Mouse (Mus musculus): Measurements from ENCODE around the gene Fras1.

Fras1 gene

GRCm38 (mm10) chr5:96682777-96683176 is 309.0 kb downstream of the Fras1 start:
- no peak for DNase-seq (ENCODE audit: low spot score in 2 of 2)

- no peak for DNase-seq (ENCODE audit: low spot score in 2 of 2)
These were observed 315.1 kb downstream of the Fras1 start for GRCm38 (mm10) chr5:96688885-96689284.

- no peak for DNase-seq (ENCODE audit: low spot score in 2 of 2)
These were observed 325.2 kb downstream of the Fras1 start for GRCm38 (mm10) chr5:96698972-96699371.

- DNase-seq (ENCODE audit: low spot score in 2 of 2), result no peak
These were observed 329.2 kb downstream of the Fras1 start for GRCm38 (mm10) chr5:96702706-96703625.

GRCm38 (mm10) chr5:96708515-96708914 is 334.8 kb downstream of the Fras1 start:
- no peak for DNase-seq (ENCODE audit: low spot score in 2 of 2)

- no peak for DNase-seq (ENCODE audit: low spot score in 2 of 2)
These were observed 338.4 kb downstream of the Fras1 start for GRCm38 (mm10) chr5:96712089-96712684.

GRCm38 (mm10) chr5:96712799-96713198 is 339.0 kb downstream of the Fras1 start:
- no peak for DNase-seq (ENCODE audit: low spot score in 2 of 2)

- DNase-seq (ENCODE audit: low spot score in 2 of 2), result no peak
These were observed 342.7 kb downstream of the Fras1 start for GRCm38 (mm10) chr5:96716273-96717034.

GRCm38 (mm10) chr5:96717690-96718089 is 343.9 kb downstream of the Fras1 start:
- DNase-seq (ENCODE audit: low spot score in 2 of 2), result no peak

- no peak for DNase-seq (ENCODE audit: low spot score in 2 of 2)
These were observed 344.8 kb downstream of the Fras1 start for GRCm38 (mm10) chr5:96718601-96719000.

GRCm38 (mm10) chr5:96719221-96719620 is 345.5 kb downstream of the Fras1 start:
- DNase-seq (ENCODE audit: low spot score in 2 of 2), result no peak

GRCm38 (mm10) chr5:96722690-96723089 is 348.9 kb downstream of the Fras1 start:
- no peak for DNase-seq (ENCODE audit: low spot score in 2 of 2)

- no peak for DNase-seq (ENCODE audit: low spot score in 2 of 2)
These were observed 365.6 kb downstream of the Fras1 start for GRCm38 (mm10) chr5:96739138-96739878.

GRCm38 (mm10) chr5:96747195-96747984 is 373.6 kb downstream of the Fras1 start:
- no peak for DNase-seq (ENCODE audit: low spot score in 2 of 2)

- no peak for DNase-seq (ENCODE audit: low spot score in 2 of 2)
These were observed 383.9 kb downstream of the Fras1 start for GRCm38 (mm10) chr5:96757615-96758014.

- DNase-seq (ENCODE audit: low spot score in 2 of 2), result no peak
These were observed 388.3 kb downstream of the Fras1 start for GRCm38 (mm10) chr5:96762021-96762420.

GRCm38 (mm10) chr5:96768846-96769471 is 395.2 kb downstream of the Fras1 start:
- DNase-seq (ENCODE audit: low spot score in 2 of 2), result peak in 1 of 2 experiments; percentile 16

GRCm38 (mm10) chr5:96783506-96784288 is 409.9 kb downstream of the Fras1 start:
- no peak for DNase-seq (ENCODE audit: low spot score in 2 of 2)

GRCm38 (mm10) chr5:96785096-96785495 is 411.3 kb downstream of the Fras1 start:
- DNase-seq (ENCODE audit: low spot score in 2 of 2), result no peak

All from spleen, postnatal 14 days (tissue).